Mouse (Mus musculus) adrenal gland, adult 2 months (tissue): Measurements from ENCODE around the gene Slc39a7. TPM values are rescaled to one million over a fixed set of nuclear protein-coding genes. Genes with fewer than 3 reads are reported as not detected.
"Not testable (repeated sequence)": the region's sequence is repeated elsewhere in the genome, so short reads cannot be mapped to it uniquely, and the experiment has no call there.

ENCODE experiments used
- DNase-seq: peaks from one replicate; pipeline ENCODE4 v3.0.0; 2021
- polyA plus RNA-seq: library from polyadenylated mRNA; depleted of rRNA; stranded (reverse); fragments of >200 nt; gene quantifications from 2 replicates; pipeline ENCODE4 v1.2.3, GENCODE M21; 2012
- total RNA-seq, 2 experiments: library from RNA; stranded (reverse); gene quantifications; 2 replicates each; pipeline ENCODE4 v1.2.3; 2021

Slc39a7 gene
- total and polyA plus RNA-seq, 3 experiments, result 156 to 321 (median 217) TPM

DNA sequence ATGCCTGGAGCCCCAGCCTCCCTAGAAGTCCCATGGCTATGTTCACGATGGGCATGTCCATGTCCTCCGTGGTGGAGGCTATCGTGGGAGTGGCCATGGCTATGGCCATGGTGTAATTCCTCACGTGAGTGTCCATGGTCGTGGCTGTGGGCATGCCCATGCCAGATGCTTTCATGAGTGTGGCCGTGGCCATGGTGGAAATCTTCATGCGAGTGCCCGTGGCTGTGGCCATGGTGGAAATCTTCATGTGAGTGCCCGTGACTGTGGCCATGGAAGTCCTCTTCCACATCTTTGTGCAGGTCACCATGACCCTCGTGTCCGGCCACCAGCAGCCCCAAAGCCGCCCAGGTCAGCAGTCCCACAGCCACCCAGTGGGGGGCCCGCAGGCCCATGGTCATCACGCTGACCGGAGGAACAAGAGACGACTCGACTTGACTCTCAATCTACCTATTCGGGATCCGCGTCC is 588 bp downstream of the Slc39a7 start:
- DNase-seq, result peak; percentile 43

DNA sequence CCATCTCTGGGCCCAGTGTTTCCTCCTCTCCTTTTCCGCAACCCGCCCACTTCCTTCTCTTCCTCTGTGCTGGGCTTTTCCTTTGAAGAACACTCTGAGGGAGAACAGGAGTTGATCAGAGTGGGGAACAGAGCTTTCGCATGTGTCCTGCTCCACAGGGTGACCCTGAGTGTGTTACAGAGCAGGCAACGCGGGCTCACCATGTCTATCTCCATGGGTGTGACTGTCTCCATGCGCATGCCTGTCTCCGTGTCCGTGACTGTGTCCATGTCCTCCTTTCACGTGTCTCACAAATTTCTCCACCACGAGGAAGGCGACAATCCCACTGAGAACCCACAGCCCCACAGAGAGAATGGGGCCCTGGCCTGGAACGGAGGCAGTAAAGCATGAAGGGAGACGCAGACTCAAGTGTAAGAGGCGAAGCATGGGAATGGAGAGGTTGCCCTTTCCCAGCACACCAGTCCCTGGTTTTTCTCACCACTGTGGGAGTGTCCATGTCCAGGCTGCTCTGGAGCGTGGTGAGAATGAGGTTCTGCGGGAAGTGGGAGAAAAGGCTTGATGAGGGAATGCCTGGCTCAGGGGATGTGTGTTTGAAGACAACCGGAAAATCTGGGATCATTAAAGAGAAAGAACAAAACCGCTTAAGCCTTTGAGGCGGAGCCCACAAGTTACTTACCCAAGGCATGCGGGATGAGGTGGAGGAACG is 1.4 kb downstream of the Slc39a7 start:
- peak; percentile 8 for DNase-seq

DNA sequence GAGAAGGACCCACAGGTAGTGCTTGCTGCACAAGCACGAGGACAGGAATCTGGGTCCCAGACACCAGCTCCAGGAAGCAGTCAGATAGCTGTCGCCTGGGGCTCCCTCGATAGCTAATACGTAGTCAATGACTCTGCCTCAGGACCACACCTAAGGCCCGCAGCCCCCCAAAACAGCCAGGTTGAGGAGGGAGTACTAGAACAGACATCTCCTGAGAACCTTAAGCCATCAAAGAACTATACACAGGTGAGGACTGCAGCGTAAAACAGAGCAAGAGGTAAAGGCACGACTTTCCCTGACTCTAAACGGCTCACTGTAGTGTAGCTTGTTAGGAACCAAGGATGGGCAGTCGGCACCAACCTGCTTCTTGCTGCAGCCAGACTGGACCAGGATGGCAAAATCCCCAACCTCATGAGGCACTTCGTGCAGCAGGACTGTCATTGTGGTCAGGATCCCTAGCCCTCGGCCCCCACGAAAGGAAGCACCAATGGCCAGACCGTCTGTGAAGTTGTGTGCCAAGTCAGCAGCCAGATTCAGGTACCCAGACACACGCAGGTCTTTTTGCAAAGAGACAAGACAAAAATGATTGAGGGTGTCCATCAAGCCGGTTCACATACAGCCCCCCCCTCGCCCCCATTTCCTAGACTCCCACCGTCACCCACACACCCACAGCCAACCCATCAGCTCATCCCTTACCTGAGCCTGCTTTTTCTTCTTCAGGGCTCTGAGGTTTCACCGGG is 2.2 kb downstream of the Slc39a7 start:
- DNase-seq, result peak; percentile 9

- peak; percentile 17 for DNase-seq
Observed at GRCm38 (mm10) chr17:34028501-34029149, 2.9 kb downstream of the Slc39a7 start.

GRCm38 (mm10) chr17:34027656-34028223 is 3.7 kb downstream of the Slc39a7 start, which contains the start of gene H2-Ke6:
Gene H2-Ke6 (minus strand): TSS chr17:34028060.
- peak; percentile 97 for DNase-seq

DNA sequence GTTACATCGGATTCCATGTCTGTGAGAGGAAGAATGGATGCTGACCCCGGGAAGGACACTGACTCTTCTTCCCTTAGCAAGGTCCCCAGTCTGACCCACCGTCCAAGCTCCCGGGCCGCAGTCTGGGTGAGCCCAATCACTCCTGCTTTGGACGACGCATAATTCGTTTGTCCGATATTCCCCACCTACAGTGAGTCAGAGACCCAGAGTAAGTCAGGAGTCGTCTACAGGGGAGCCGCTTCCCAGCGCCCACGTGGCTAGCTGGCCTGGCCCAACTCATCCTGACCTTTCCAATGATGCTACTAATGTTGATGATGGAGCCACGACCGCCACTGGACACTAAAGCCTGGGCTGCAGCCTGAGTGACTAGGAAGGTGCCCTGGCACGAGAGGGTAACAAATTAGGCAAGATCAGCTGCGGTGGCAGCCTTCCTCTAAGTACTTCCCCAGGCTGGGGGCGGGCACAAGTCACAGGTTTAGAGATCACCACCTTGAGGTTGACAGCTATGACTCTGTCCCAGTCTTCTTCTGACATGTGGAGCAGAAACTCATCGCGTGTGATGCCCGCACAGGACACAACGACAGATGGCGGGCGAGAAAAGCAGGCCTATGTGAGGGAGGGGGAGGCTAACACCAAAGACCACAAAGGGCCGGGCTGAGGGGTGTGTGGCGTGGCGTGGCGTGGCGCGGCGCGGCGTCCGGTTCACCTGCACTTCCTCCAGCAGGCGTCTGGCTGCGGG is 4.4 kb downstream of the Slc39a7 start:
- DNase-seq, result peak; percentile 81

GRCm38 (mm10) chr17:34026221-34026620 is 5.3 kb downstream of the Slc39a7 start:
- DNase-seq, result no peak

GRCm38 (mm10) chr17:34025756-34026151 is 5.7 kb downstream of the Slc39a7 start:
- DNase-seq, result peak; percentile 26

GRCm38 (mm10) chr17:34024861-34025755 is 6.4 kb downstream of the Slc39a7 start:
- peak; percentile 18 for DNase-seq

DNA sequence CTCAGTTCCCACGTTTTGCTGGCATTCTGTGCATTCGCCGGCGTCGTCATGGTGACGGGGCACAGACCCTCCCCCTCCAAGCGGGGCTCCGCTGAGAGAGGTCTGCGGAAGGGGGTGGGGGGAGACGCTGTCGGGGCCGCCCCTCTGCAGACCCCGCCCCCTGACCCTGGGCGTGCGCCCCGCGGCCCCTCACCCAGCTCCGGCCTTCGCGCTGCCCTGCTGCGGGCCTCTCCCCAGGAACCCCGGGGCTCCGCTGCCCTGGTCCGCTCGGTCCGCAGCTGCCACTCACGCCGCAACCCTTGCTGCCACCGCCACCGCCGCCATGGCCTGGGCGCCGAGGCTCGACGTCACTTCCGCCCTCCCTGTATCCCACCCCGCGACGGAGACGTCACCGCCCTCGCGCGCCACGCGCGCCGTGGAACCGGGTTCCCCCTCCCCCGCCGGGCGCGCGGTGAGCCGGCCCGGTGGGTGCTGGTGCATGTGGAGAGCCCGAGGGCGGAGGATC is 7.1 kb downstream of the Slc39a7 start, which contains the start of gene Ring1:
Gene Ring1 (minus strand): TSS at position 364 of the 505 bp plus-strand sequence.
- DNase-seq, result peak; percentile 93

- no peak for DNase-seq
Observed at GRCm38 (mm10) chr17:34023678-34024077, 7.8 kb downstream of the Slc39a7 start.

- no peak for DNase-seq
Observed at GRCm38 (mm10) chr17:34022987-34023386, 8.5 kb downstream of the Slc39a7 start.

GRCm38 (mm10) chr17:34022414-34022783 is 9.1 kb downstream of the Slc39a7 start:
- no peak for DNase-seq

DNA sequence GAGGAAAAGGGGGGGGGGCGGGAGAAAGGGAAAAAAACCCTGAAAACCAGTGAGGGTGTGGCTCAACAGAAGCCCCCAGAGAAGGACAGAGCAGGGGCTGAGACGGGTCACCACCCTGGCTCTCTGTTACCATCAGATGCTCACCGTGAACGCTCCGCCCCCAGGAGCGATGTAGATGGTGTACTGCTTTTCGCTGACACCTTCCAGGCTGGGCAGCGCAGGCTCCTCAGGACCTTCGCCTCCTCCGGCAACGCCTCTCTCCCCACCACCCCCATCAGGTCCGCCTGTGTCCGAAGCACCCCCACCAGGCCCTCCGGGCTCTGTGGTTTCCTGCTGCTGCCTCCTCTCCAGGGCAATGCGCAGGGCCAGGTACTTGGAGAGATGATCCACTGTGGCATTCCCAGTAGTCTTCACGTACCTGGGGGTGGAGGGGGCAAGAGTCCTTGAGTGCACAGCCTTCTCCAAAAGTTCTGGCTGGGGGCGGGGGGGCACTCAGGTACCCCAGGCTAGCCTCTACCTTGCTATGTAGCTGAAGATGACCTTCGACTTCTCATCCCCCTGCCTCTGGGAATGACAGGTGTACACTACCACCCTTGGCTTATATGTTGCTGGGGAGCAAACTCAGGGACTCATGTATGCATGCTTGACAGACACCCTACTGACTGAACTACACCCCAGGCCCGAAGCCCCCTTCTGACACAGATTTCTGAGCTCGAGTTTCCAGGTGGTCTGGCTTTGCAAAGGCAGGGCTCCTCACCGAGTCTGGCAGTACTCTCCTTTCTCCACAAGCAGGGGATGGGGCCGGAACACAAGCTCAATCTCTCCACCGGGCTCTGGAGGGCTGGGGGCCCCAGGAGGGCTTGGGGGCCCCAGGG is 9.7 kb downstream of the Slc39a7 start:
- DNase-seq, result no peak

DNA sequence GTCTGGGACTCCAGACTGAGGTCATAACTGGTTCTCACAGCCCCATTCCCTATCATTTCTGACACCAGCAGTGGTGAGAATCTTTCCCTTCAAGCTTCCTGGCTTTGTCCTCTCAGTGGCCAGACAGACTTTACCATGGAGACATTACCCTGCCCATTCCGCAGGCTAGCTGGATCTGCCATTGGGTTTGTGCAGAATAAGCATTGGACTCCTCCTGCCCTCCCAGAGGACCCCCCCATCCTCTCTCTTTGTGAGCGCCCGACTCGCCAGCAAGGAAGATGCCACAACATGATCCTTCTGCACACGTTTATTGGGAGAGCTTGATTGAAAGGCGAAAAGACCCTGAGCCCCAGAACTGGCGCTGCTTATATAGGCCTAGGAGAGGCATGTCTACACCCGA is 18.0 kb downstream of the Slc39a7 start:
- DNase-seq, result no peak

DNA sequence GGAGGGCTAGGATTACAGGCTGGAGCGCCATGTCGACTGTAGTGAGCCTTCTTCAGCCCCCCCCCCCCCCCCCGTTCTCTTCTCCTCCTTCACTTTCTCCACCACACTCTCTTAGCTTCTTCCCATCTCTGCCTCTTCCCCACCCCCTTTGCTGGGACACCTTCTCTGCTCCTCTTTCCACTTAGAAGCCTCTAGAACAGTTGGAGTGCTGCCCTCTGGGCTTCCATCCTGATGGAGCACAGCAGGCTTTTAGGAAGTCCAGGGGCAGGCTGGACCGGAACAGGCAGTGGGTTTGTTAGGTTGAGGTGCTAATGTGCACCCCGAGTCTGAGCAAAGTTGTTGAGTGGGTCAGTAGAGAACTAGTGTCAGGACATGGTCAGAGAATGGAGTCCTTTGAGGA is 21.3 kb downstream of the Slc39a7 start:
- no peak for DNase-seq

DNA sequence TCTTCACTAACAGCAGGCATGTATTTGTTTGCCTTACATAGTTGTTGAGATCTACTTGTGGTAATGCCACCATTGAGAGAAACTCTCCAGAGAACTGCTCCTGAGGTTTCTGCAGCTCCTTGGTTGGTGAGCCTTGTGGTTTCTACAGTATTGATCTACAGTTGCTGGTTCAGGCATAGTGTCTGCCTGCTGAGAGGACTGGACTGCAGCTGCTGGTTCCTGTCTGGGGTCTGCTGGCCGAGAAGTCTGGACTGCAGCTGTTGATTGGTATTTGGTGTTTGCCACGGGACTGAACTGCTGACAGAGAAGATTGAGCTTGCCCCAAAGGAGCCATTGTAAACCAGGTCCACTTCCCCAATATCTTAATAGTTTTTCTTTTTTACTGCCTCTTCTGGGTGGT is 24.9 kb downstream of the Slc39a7 start:
- DNase-seq, result no peak

- no peak for DNase-seq
Observed at GRCm38 (mm10) chr17:34003426-34003825, 28.1 kb downstream of the Slc39a7 start.

DNA sequence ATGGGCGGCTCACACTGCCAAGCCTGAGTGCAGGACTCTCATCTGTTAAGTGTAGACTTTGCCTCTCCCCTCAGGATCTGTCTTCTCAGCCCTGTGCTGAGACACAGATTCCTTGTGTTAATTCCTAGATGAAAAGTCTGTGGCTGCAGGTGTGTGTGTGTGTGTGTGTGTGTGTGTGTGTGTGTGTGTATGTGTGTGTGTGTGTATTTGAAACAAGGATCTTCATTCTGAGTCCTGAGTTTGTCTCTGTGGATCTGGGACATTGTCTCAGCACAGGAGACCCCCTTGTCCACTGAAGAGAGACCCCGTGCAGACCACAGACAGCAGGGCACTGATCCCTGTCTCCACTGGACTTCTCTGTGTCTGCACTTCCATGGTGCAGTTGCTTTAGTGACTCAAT is 30.7 kb downstream of the Slc39a7 start:
- not testable (repeated sequence) for DNase-seq
